Mouse (Mus musculus) layer of hippocampus, adult 9-11 months (tissue): ENCODE measurements at regions not wholly inside any gene's neighbourhood (a gene's known extent, or its start where the extent isn't known, plus 50 kb on each side); places are given as distances from the start of the nearest gene placed in this dataset.

Source experiments
- DNase-seq: peaks from one replicate; pipeline ENCODE4 v3.0.0; 2022

DNA sequence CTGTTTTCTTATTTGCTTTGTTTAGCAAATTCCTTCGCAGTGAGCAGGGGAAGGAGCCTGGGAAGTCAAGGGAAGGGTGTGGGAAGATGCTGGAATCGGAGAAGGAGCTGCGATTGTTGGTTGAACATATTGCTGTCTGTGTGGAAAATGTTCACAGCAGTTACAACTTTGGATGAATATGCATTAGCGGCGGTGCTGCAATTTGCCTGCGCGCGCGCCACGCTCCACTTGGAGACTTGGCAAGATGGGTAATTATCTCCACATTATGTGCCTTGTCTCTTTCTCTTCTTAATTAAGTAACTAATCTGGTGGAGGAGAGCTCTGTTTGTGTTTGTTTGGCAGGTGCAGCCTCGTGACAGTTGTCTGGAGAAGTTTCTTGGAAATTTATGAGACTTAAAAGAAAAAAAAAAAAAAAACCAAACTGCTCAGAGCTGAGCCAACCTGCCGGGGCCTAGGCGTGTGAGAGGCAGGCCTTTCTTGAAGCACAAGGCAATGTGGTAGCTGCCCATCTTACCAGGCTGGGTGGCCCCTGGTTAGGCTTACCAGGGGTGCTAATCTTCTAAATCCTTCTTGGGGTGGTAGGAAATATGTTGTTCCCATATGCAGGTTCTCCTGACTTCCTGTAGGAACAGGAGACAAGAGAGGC, 279.2 kb upstream of the Tle3 start:
- peak; percentile 75 for DNase-seq

DNA sequence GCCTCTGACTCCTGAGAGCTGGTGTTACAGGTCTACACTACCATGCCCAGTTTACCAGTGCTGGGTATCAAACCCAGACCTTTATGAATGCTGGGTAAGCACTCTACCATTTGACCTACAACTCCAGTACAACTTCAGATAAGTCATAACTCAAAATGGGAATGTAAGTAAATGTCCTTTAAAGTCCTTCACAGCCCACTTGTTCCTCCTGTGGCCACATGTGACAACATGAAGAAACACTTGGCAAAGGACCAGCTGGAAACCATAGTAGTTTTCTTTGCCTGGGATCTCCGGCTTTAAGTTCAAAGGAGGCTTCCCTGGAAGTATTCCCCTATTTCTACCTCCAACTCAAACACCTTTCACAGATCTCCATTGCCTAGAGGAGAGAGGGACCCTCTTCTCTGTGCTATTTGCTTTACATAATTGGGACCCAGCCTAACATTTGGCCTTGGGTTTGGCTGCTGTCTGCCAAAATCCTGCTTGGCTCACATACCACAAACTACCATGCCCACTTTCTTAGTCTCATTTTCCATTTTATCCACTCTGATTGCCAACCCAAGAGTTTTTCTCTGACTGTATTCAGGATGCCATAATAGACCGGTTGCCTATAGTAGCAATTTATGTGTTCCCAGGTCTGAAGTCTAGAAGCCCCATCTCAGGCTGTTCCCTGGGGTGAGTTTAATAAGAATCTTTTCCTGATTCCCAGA, 276.9 kb upstream of the Tle3 start:
- DNase-seq = no peak

DNA sequence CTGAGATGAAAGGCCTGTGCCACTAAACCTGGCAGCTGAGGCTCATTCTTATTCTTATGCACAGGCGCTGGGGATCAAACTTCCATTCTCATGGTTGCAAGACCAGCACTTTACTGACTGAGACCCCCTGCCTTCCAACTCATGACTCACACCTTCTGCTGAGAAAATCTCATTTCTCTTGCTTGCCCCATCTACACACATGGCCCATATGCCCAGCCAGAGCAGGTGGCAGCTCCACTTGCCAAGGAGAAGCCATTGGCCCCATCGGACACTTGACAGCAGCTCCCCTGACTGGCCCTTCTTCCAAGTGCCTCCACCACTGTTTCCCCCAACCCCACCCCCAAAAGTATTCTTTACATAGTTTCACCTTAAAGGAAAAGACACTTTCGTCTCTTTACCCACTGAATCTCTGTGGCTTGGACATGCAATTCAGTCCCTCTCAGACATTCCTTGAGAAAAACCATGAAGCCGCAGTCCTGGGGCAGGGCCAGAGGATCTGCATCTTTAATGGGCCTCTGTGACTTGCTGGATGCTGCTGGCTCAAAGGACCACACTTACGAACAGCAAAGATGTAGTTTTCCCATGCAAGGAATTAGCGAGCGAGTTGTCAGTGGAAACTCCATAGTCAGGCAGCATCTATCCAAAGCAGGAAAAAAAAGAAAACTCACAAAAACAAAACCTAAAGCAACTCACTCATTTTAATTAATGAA, 270.3 kb upstream of the Tle3 start:
- DNase-seq = no peak

DNA sequence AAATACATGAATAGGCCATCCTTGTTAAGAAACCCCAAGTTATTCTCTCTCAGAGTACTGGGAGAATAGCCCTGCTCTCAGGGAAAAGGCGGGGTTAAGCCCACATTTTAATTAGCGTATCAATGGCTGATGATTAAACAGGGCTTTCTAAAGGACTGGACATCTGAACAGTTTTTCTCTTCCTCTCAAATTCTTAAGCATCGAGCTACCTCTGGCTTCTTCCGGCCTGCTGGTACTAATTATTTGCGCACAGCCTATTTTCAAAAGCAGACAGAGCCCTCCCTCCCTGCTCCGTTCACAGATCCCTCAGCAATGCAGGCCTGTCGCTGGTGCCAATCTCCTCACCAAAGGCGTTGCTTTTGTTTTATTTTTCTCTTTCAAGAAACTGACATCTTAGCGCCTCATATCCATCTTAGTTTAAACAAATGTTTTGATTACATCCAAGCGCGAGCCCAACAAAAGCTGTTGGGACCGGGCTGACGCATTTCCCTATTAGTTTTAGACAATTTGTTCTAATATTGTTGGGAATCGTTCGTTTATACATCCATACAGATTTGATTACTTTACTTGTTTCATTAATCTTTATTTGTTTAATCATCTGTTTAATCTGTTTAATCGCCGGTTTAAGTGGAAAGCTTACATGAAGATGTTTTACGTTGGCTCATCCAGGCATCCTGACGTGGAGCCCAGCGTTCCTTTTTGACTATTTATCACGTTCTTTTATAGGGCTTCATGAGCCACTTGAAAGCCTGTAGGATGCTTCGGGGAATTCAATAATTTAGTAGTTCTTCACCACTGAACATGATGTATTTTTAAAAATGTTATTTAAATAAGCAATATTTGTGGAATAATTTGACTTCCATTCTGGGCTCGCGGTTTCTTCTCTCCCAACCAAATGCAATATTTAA, 269.5 kb upstream of the Tle3 start:
- DNase-seq = no peak

DNA sequence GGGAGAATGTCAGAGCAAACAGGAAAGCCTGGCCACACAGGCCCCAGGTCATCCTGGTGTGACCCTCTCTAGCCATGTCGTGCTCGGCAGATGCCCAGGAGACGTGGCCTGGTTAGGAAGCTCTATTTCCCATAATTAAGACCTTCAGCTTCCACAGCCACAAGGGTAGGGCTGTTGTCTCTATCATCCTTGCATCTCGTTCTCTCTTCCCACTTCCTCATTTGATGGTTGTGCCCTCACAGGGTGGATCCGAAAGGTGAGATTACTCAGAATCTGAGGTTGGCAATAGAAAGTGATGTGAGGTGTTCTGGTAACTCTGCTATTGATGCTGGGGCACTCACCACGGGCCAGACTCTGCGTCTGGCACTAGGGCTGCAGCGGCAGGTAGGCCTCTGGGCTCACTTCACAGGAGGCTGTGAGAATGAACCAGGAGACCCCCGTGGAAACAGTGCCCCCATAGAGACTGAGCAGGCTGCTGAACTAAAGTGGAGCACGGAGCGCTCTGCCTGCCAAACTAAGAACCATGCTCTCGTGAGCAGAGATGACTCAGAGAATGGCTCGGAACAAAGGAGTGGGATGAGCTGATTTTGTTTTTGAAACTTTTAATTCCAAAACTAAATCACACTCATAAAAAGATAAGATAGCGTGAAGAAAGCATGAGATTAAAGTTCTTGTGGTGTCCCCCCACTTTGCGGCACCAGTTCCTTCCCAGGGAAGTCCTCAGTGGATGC, 266.5 kb upstream of the Tle3 start:
- DNase-seq = no peak

DNA sequence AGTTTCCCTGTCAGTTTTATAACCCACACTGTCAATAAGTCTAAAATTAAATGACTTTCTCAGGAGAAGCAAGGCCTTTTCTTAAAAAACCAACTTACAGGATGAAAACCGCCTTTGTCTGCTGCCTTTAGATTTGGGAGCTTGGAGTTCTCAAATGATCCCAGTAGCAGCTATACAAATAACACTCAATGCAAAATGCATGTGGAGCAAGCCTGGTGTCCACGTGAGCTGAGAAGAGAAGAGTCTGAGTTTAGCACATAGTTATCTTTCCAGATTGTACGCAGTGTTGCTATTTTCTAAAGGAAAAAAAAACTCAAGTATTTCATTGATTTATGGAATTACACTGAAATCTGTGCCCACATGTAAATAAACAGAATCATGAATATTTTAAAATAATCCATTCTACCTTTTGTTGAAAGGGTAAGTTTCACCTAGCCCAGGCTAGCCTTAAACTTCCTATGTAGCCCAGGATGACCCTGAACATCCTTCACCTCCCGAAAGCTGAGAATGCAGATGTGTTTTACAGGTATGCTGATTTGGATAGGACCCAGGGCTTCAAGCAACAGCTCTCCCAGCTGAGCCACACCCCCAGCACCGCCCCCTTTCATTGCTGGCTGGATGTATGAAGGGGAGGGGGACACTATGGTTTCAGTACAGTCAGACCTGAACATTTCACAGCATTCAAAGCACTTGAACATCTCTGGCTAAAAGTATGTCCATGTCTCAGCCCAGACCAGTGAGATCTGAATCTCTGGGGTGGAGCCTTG, 262.5 kb upstream of the Tle3 start:
- DNase-seq = no peak

DNA sequence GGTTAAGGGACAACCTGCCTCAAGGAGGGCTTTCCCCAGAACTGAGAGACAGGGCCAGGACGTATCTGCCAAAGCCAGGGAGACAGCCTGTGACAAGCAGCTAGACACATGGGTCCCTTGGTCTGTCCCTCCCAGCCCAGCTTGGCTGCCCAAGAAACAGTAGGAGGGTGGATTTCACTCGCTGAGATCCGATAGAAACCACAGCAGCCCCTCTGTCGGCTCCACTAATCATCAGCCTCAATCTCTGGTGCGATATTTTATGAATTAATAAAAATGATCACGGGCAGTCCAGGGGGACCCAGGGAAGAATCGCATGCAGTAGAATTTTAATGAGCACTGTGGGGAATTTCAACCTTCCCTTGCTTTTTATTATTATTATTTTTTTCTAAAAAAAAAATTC, 261.0 kb upstream of the Tle3 start:
- no peak for DNase-seq

DNA sequence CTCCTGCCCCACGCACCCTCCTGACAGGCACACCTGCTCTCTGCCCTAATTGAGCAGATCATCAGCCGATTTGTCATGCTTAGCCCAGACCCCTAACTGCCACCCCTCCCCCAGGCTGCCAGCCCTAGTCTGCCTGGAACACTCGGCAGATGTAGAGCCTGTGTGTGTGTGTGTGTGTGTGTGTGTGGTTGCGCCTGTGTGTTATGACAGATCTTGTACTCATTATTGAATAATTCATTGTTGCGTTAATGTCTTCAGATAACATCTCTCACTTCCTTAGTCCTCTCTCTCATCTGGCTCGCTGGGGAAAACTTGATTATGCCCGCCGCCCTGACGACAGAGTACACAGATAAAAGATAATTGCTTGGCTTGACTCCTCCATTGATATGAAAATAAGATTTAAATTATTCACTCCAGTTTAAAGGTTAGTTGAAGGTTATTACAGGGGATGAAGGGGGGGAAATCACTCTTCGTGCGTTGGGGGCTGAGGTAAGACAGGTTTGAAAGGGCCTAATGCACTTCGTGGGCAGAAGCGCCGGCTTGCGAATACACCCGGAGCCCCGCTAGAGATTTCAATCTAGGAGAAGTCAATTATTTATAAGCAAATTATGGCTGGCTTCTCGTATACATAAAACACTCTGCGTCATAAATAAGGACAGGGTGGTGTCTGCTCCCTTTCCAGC, 260.3 kb upstream of the Tle3 start:
- peak; percentile 37 for DNase-seq

DNA sequence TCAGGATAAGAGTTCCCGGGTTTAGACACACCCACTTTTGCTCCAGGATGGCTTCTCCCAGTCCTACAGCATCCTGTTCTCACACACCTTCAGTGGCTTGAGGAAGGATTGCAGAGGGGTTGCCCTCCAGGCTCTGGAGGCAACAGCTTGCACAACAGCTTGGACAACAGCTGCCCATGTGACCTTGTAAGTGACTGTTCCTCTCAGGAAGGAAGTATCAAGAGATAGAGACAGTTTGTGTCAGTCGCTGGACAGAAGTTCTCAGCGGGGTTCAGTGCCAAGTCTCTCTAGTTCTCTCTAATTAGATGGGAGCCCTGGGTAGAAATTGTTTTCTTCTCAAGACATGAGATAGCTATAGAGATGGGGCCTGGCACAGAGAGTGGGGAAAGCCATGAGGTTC, 252.9 kb upstream of the Tle3 start:
- peak; percentile 54 for DNase-seq

DNA sequence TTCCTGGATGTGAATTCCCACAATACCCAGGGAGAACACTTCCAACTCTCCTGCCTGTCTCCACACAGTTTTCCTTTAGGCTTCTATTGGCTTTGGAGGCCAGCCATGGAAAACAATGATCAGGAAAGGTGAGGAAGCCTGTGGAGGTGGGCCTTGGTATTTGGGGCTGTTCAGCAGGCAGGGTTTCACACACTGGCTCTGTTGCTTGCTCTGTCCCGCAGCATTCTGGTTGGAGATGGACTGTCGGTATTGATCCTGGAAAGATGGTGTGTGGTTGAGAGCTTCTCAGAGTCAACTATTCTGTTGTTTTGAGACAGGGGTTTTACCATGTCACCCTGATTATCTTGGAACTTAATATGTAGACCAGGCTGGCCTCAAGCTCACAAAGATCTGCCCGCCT, 251.6 kb upstream of the Tle3 start:
- no peak for DNase-seq

DNA sequence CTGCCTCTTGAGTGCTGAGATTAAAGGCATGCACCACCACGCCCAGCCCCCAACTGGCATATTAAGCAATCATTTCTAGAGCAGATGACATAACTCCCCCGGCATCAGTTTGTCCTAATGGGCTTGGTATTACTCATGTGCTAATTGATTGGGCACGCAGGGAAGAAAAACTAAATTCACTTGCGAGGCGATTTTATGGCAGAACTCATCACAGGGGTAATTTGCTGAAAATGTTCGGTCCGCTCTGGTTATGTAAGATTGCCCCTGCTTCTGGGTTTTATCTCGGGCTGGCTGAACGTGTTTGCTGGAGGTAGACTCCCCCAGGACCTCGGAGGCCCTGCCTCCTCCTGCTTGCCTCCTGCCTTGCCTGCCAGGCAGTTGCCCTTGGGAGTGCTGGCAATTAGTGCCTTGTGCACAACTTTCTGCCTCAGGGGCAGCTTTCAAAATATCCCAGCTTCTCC, 251.2 kb upstream of the Tle3 start:
- DNase-seq = peak; percentile 73

DNA sequence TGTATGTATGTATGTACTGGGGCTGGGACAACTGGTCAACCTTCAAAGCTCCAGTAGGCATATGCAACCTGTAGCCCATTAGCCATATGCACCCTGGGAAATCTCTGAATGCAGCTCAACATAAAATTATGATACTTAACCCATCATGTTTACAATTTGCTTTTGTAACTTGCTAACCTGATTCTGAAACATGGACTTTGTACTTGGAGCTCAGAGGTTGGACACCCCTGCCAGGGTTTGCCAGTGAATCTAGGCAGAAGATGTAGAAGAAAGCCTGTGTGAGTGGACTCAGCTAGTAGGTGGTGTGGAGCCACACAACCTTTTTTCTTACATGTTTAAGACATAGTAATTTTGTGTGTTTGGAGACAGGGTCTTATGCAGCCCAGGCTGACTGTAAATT, 248.7 kb upstream of the Tle3 start:
- DNase-seq = no peak

DNA sequence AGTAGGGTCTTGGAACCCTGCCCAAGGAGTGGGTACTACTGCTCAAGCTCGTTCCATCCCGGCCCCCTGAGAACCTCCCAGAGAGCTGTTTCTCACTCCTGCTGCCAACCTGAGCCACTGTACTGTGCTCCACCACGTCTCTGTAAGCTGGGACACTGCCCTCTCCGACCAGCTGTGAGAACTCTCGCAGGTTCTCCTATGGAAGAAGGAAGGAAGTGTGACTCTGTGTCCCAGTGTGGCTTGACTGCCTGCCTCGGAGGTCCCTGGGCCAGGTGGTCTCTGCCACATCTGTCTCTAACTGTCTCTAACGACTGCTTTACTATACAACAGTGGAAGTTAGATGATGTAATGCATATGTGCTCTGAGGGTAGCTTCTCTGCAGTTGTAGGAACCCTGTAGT, 246.4 kb upstream of the Tle3 start:
- no peak for DNase-seq

DNA sequence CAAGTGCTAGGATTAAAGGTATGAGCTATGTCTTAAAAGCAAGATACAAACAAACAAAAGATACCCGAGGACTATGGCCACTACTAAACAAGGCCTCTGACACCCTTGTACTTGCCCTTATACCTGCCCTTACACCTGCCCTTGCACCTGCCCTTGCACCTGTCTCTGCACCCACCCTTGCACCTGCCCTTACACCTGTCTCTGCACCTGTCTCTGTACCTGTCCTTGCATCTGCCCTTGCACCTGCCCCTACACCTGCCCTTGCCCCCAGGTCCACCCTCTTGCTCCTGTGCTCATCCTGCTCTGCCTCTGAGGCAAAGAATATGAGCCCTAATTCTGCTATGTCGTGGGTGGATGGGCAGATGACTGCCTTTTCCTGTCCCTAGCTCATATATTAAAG, 244.1 kb upstream of the Tle3 start:
- no peak for DNase-seq

DNA sequence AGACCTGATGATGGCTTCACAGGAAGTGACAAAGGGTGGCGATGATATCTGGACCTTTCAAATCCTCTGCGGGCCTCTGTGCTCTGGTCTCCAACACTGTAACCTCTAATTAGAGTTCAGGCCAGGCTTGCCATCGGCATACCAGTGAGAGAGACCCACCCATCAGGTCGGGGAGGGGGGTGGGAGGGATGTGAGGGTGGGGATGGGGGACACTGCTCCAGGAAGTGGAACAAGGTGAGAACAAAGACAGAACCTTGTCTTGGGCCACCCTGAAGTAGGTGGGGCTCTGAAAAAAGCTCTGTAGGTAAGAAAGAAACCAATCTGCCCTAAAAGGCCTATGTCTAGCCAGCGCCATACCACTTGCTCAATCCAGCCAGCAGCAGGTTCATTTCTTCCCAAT, 243.0 kb upstream of the Tle3 start:
- DNase-seq = no peak

DNA sequence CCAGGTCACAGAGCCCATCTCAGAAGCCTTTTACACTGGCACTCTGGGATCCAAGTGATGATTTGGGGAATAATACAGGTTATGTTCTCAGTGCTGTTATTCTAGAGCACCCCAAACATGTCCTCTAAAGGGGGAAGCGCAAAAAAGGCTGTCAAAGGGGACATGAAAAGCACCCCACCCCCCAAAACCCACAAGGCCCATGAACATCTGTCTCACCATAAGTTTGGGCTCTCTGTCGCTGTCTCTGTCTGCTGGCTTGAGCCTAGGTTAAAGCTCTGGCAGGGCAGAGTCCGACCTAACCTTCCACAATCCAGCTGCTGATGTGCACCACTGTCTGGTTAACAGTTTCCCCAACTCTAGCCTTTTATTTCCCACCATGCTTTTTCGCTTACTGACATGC, 241.3 kb upstream of the Tle3 start:
- no peak for DNase-seq

DNA sequence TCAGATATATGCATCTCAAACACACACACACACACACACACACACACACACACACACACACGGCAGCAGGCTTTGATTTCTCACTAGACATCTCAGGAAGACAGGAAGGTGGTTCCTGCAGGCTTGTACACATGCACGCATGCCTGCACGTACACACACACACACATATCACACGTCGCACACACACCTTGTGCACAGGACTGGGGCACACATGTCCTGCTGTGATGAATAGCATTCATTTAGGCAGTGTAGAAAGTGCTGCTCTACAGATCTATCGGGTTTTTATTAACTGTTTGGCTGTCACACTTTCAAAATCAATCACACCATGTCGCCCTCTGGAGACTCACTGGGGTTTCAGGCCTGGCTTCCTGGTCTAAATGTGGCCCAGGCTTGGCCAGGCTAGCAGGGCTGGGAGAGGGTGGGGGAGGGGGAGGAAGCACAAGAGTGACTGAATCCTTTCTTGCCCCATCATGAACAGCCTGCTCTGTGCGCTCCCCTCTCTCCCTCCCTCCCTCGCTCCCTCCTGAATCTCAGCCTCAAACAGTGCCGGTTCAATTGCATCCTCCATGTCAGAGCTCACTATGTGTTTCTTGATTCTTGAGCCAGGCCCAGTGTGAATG, 236.8 kb upstream of the Tle3 start:
- DNase-seq = peak; percentile 26

DNA sequence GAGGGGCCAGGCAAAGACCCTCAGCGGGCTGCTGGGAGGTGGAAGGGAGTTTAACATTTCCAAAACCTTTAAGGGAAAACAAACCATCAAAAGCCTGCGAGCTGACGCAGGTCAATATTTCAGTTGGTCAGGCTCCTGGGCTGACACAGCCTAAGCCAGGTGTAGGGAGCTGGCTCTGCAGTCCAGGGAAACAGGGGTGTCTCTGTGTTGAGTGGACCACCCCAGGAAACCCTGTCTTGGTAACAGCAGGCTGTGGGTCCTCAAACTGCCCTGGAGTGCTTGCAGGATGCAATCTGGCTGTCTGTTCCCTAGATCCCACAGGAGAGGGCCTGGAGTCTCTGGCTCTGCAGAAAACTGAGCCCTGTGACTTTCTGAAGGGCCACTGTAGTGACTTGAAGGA, 236.2 kb upstream of the Tle3 start:
- DNase-seq = no peak

DNA sequence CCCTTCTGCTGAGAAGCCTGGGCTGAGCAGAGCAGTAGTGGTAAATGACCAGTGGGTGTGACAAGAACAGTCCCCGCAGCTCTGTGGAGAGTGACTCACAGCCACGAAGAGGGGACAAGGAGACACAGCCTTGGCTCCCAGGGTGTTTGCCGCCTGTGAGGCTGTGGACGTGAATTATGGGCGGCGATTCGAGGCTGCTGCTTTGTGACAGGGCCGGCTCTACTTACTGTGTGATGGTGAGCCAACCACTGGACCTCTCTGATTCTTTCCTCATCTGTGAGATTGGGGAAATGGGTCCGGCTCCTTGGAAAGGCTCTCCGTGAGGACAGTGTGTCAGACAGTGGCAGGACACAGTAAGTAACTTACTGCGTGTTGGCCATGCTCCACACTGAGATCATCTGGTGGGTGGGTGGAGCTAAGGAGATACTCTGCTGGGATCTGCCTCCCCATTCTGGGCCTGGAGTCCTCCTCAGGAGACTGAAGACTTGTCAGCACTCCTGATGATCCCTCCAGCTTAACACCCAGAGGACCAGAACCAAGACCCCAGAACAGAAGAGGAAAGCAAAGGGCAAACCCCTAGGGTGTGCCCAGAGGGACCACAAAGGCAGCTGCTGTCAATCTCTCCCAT, 233.3 kb upstream of the Tle3 start:
- no peak for DNase-seq

DNA sequence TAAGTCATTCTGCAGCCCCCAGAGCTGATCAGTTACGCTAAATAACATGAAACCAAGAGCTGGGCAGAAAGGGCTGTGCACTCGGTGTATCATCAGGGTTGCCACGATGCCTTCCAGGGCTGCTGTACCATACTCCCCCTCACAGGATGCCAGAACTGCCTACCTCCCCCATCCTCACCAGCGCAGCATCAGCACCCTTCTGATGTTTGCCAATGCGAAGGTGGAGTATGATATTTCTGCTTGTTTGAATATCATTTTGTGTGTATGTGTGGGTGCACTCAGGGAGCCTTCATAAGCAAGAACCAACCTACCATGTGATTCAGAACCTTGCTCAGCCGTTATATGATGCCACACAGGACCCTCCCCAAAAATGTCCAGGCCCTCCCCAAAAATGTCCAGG, 229.1 kb upstream of the Tle3 start:
- DNase-seq = peak; percentile 68
